Mouse (Mus musculus) neural tube, embryonic 11.5 days (tissue): ENCODE measurements around the gene Cage1. TPM values are rescaled to one million over a fixed set of nuclear protein-coding genes. Genes with fewer than 3 reads are reported as not detected.

Experiments used
- ATAC-seq: fragments of 200-750 bp; cut with Nextera tagmentation; 2 replicates; pipeline ENCODE4 v1.8.0; 2017; ENCODE audit warnings: moderate number of reproducible peaks, mild to moderate bottlenecking, moderate TSS enrichment, moderate library complexity; ENCODE audit not compliant: insufficient read depth, low FRiP score, low TSS enrichment
- DNase-seq: peaks from one replicate; pipeline ENCODE4 v3.0.0-alpha.2; 2015; ENCODE audit warnings: low spot score
- H3K27ac ChIP-seq: fragments of 300-500 bp; sonication (generic); 2 replicates; pipeline ENCODE4 v1.5.1; 2014; ENCODE audit warnings: low read depth, mild to moderate bottlenecking, low read length
- H3K27me3 ChIP-seq: fragments of 300-500 bp; sonication (generic); 2 replicates; pipeline ENCODE4 v1.6.1; 2014; ENCODE audit warnings: mild to moderate bottlenecking, low read length, mixed read lengths; ENCODE audit not compliant: control insufficient read depth, insufficient read depth
- H3K36me3 ChIP-seq: fragments of 300-500 bp; sonication (generic); 2 replicates; pipeline ENCODE4 v1.6.1; 2014; ENCODE audit warnings: mild to moderate bottlenecking, low read length, moderate library complexity, mixed read lengths; ENCODE audit not compliant: control insufficient read depth, insufficient read depth
- H3K4me1 ChIP-seq: fragments of 300-500 bp; sonication (generic); 2 replicates; pipeline ENCODE4 v1.6.1; 2014; ENCODE audit warnings: low read length, mixed read lengths; ENCODE audit not compliant: control insufficient read depth, insufficient read depth
- H3K4me2 ChIP-seq: fragments of 300-500 bp; sonication (generic); 2 replicates; pipeline ENCODE4 v1.6.1; 2014; ENCODE audit warnings: low read depth, mild to moderate bottlenecking, moderate library complexity
- H3K4me3 ChIP-seq: fragments of 300-500 bp; sonication (generic); 2 replicates; pipeline ENCODE4 v1.5.1; 2014; ENCODE audit warnings: low read depth, low read length
- H3K9ac ChIP-seq: fragments of 300-500 bp; sonication (generic); 2 replicates; pipeline ENCODE4 v1.6.1; 2014; ENCODE audit warnings: mild to moderate bottlenecking, low read length
- H3K9me3 ChIP-seq: fragments of 300-500 bp; sonication (generic); 2 replicates; pipeline ENCODE4 v1.6.1; 2016; ENCODE audit warnings: low read length; ENCODE audit not compliant: control insufficient read depth
- WGBS: fragments of 180-500 bp; shearing (Covaris S2); extraction: QIAGEN DNeasy Blood & Tissue Kit; methylation state at CpG from one replicate; pipeline ENCODE4 v1.1.7; 2014; 5-methylcytosine and 5-hydroxymethylcytosine counted together
- polyA plus RNA-seq: library from polyadenylated mRNA; unstranded; fragments of >200 nt; fragmentation: Nextera tagmentation; extraction: Ambion mirVana; gene quantifications from 2 replicates; pipeline ENCODE4 v1.2.1, GENCODE M21; 2014

The Cage1 gene
- polyA plus RNA-seq, 1 experiment from 2014 or later, result 0.68 TPM

DNA sequence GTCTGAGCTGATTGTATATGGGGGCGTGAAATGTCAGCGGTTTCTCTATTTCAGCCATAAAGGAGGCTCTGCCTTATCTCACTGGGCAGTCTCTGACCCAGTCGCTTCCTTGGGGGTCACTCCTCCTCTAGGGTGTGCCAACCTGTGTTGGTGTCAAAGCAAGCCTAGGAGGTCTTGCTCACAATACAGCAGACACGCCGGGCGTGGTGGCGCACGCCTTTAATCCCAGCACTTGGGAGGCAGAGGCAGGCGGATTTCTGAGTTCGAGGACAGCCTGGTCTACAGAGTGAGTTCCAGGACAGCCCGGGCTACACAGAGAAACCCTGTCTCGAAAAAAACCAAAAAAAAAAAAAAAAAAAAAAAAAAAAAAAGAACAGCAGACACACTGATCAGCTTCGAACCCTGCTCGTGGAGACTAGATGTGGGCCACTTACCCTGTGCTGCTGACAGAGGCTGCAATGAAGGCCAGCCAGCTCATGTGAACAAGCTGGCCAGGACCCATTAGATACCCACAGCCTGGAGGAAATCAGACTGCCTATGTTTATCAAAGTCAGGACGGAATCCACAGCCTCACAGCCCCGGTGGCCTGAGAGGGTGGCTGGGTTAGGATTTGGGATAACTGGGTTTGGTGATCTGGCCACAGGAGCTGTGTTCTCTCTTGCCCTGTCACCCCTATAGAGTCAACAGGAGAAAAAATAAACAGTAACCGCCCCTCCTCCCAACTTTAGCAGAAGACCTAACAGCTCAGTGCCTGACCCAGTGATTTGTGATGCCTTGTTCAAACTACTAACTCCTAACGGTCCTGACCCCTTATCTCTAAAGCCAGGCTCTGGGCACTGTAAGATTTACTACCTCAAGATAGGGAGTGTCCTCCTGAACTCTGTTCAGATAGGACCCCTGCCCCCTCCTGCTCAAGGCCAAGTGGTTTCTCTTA, 36.8 kb upstream of the Cage1 start:
- DNase-seq, result no peak
- Histone ChIP-seq H3K4me2 (no peak overlapping the region), H3K27ac (no peak overlapping the region), H3K9ac (no peak overlapping the region), H3K9me3 (no peaks in the 10 kb centered on the region), H3K4me3 (no peak overlapping the region), H3K27me3 (no peaks in the 10 kb centered on the region), H3K4me1 (0 out of 2 replicates have a peak, but pooled peaks cover 2% of the 10 kb centered on the region), H3K36me3 (no peaks in the 10 kb centered on the region)
- ATAC-seq, result no peak
- WGBS, result 81% methylated on average over 18 of the region's 18 CpGs

DNA sequence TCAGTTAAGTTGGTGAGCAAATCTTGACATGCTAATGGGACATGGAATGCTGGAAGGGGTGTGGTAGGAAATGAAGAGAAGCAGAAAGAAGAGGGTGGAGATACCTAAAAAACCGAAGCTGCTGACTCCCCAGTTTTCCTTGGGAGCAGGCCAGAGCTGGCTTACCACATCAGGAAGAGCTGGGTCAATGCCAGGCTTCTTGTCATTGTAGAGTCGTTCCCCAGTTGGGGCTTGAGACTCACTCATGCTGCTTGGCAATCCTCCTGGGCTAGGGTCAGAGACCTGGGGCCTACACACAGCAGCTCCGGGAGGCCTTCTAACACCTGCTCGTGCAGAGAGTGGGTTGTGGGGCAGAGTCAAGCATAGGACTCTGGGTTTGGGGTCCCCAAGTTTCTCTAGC, 34.1 kb upstream of the Cage1 start:
- Histone ChIP-seq H3K4me1 (0 out of 2 replicates have a peak, but pooled peaks cover 2% of the 10 kb centered on the region), H3K36me3 (no peaks in the 10 kb centered on the region), H3K4me2 (no peak overlapping the region), H3K9me3 (no peaks in the 10 kb centered on the region), H3K27me3 (no peaks in the 10 kb centered on the region), H3K4me3 (no peak overlapping the region), H3K9ac (no peak overlapping the region), H3K27ac (no peak overlapping the region)
- WGBS, result 88% methylated on average over 4 of the region's 4 CpGs
- DNase-seq (no peak), ATAC-seq (no peak)

DNA sequence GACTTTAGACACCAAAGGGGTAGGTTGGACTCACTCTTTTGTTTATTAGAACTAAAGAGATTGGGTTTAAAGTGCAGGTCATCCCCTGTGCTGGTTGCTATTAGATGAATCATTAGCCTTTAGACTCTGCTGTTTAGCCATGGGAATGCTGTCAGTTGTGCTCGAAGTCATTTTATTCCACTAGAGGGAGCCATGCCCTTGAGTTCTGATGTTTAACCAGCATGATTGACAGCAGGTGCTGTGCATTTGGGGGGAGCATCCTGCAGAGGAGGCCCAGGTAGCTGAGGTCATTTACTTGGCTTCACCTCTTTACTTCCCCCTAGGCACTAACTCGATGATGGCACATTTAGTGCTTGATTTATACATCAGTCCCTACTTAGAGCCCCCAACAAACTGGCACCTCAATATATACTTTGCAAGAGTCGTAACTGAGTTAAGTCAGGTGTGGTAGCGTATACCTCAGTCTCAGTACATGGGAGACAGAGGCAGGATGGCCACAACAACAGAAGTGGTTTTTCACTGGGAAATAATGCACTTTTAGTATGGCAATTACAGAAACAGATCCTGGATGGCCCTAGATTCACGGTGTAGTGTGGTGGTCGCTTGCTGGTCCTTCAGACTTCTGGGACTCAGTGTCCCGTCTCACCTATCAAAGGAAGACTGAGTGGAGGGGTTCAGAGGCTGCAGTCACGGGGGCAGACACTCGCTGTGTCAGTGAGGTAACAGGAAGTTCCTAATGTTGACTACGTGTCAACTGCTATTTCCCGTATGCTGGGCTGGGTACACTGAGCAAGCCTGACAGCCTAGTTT, 28.2 kb upstream of the Cage1 start:
- no peak for ATAC-seq
- Histone ChIP-seq H3K36me3 (peaks cover 2% of the 10 kb centered on the region), H3K9ac (no peak overlapping the region), H3K9me3 (no peaks in the 10 kb centered on the region), H3K4me3 (no peak overlapping the region), H3K27me3 (no peaks in the 10 kb centered on the region), H3K27ac (no peak overlapping the region), H3K4me1 (no peaks in the 10 kb centered on the region), H3K4me2 (no peak overlapping the region)
- WGBS, result 73% methylated on average over 11 of the region's 11 CpGs
- peak; percentile 49 for DNase-seq

DNA sequence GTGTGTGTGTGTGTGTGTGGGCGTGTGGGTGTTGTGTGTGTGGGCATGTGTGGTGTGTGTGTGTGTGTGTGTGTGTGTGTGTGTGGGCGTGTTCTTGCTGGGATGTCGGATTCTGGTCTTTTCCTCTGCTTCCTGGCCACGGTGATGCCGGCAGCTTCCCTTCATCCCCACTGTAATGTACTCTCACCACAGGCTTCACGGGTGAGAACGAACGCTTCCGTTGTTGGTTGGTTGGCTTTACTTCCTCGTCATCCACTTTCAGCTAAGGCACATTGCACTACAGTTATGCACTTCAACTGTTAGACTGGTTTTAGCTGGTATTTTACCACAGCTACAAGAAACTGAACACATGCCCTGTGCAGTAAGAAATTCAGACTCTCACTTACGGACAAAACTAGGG, 25.8 kb upstream of the Cage1 start:
- Histone ChIP-seq H3K4me1 (no peaks in the 10 kb centered on the region), H3K4me3 (no peak overlapping the region), H3K4me2 (no peak overlapping the region), H3K27ac (no peak overlapping the region), H3K9me3 (no peaks in the 10 kb centered on the region), H3K27me3 (no peaks in the 10 kb centered on the region), H3K36me3 (peaks cover 4% of the 10 kb centered on the region), H3K9ac (no peak overlapping the region)
- ATAC-seq (no peak), DNase-seq (no peak)
- WGBS, result 91% methylated on average over 11 of the region's 11 CpGs

DNA sequence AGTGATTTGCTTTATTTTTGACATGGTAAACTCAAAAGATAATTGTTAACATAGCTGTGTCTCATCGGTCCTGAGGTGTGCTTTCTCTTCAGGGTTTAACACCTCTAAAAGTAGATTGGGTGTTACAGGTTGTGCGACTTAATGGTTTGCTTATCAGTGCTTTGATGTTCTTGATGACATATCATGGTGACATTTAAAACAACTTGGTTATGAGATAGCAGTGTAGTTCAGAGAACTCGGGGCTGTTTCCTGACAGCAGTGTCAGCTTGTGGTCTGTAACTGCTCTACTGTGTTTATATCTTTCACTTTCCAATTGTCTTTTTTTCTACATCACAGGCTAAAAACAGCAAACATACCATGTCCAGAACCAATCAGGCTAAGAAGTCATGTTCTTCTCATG, 13.0 kb upstream of the Cage1 start:
- H3K36me3 ChIP-seq, result peaks cover 13% of the 10 kb centered on the region
- H3K27me3 ChIP-seq, result no peaks in the 10 kb centered on the region
- no peaks in the 10 kb centered on the region for H3K9me3 ChIP-seq
- H3K27ac ChIP-seq, result no peak overlapping the region
- no peak for ATAC-seq
- H3K4me2 ChIP-seq, result no peak overlapping the region
- no peak for DNase-seq
- no peak overlapping the region for H3K4me3 ChIP-seq
- H3K4me1 ChIP-seq, result no peaks in the 10 kb centered on the region
- H3K9ac ChIP-seq, result no peak overlapping the region
- 90% methylated on average over 3 of the region's 3 CpGs for WGBS

DNA sequence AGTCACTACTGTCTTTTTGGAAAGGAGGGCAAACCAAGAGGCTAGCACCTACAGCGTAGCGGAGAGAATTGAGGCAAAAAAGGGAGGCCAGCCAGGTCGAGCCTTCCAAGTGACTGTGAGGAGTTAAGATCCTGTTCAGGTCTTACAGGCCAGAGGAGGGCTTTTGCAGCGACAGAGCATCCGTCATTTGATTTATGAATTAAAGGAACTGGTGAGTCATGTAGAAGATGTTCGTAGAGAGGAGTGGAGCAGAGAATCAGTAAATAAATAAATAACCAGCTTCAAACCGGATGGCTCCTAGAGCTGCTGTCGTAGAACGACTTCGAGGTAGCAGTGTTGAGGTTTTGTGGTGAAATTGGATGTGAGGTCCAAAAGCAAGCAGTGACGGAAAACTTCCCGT, 942 bp upstream of the Cage1 start:
- Histone ChIP-seq H3K9me3 (no peaks in the 10 kb centered on the region), H3K27ac (no peak overlapping the region), H3K36me3 (peaks cover 6% of the 10 kb centered on the region; the same call in 1 of the 2 replicates), H3K4me2 (peak overlapping the region; percentile 72), H3K4me3 (peak overlapping the region; percentile 72), H3K27me3 (no peaks in the 10 kb centered on the region), H3K9ac (peak overlapping the region; percentile 83), H3K4me1 (peaks cover 4% of the 10 kb centered on the region; the same call in 1 of the 2 replicates)
- WGBS, result 53% methylated on average over 12 of the region's 12 CpGs
- ATAC-seq (no peak), DNase-seq (no peak)

DNA sequence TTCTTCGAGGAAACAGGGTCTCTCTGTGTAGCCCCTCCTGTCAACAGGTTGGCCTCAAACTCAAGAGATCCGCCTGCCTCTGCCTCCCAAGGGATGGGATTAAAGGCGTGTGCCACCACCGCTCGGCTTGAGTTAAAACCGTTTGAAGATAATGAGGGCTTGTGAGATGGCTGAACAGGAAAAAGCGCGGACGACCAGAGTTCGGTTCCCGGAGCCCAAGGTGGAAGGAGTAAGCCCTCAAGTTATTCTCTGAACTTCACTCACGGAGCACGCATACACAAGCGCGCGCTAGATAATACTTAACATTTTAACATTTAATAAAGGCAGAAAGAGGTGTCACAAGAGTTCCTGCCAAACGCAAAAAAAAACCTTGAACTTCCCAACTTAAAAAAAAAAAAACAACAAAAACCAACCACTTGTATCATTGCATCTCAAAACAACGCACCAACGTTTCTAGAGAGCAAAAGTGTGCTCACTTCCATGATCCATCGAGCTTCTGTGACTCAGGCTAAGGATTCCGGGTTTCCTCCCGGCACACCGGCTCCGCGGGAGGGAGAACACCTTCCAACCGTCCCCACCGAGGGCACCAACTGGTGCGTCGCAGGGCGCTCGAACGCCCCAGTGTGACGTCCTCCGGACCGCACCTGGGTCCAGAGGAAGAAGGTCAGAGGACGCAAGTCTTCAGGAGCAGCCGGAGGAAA, 376 bp downstream of the Cage1 start, which contains the start of gene Riok1:
Riok1 (plus strand) TSS at position 653 of the 701 bp plus-strand sequence.
- 13% methylated on average over 37 of the region's 37 CpGs for WGBS
- peak within 1 kb of the TSS; percentile 53; the same call in 1 of the 2 replicates for H3K27ac ChIP-seq
- no peaks in the 10 kb centered on the region for H3K9me3 ChIP-seq
- H3K36me3 ChIP-seq, result peaks cover 5% of the 10 kb centered on the region; the same call in 1 of the 2 replicates
- peak within 1 kb of the TSS; percentile 72 for H3K4me3 ChIP-seq
- H3K27me3 ChIP-seq, result no peaks in the 10 kb centered on the region
- peak within 1 kb of the TSS; percentile 83 for H3K9ac ChIP-seq
- peaks cover 4% of the 10 kb centered on the region; the same call in 1 of the 2 replicates for H3K4me1 ChIP-seq
- no peak for DNase-seq
- ATAC-seq, result peak; percentile 69; the same call in 1 of the 2 replicates
- peak within 1 kb of the TSS; percentile 78 for H3K4me2 ChIP-seq

DNA sequence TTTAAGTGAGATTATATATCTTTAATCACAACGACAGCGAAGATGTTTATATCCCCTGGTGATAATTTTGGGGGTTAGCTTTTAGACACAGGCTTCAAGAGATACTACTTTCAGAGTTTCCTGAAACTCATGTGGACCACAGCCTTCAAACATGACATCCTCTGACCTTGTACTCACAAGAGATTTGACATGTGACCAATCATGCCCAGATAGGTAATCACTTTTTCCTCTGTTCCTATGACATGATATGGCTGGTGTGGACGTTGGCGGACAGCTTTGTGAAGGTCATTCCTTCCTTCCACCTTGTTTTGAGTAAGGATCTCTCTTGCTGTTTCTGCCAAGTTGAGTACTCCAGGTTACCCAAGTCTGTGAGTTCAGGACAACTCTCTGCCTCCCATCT, 8.5 kb downstream of the Cage1 start:
- 88% methylated on average over 4 of the region's 4 CpGs for WGBS
- DNase-seq (no peak), ATAC-seq (no peak)
- Histone ChIP-seq H3K4me3 (no peak overlapping the region), H3K27ac (no peak overlapping the region), H3K36me3 (no peaks in the 10 kb centered on the region), H3K9me3 (no peaks in the 10 kb centered on the region), H3K4me2 (no peak overlapping the region), H3K9ac (no peak overlapping the region), H3K4me1 (no peaks in the 10 kb centered on the region), H3K27me3 (no peaks in the 10 kb centered on the region)
